8 mouse cellular contexts compared by ENCODE assay signal in genomic region chr4:57166922-57167870, GRCm38 (mm10). TPM values are rescaled to one million over a fixed set of nuclear protein-coding genes. Genes with fewer than 3 reads are reported as not detected.
A peak's percentile ranks its signal among the peaks of the same experiment; 100 is the strongest.
DNase-seq lines count a peak whose midpoint lies in the region; ATAC-seq and TF ChIP-seq lines count a peak whose summit lies in the region.

No protein-coding gene starts in this region.

- no peaks in the 10 kb centered on the region for H3K27me3 ChIP-seq in CH12.LX (replicated peaks)
- no peaks in the 10 kb centered on the region for H3K27me3 ChIP-seq in embryonic facial prominence, embryonic 14.5 days (replicated peaks; ENCODE audit: control insufficient read depth, insufficient read depth, low read length)
- H3K27me3 ChIP-seq in lung, embryonic 15.5 days: no peaks in the 10 kb centered on the region

- dilution Hi-C loops in CH12.LX (cut with MboI; ENCODE audit: extremely low pct_ligation_motif_present, extremely low pct_unique_long_range_greater_than_20kb, low sequenced_read_pairs): no loop called here

- peak overlapping the region; percentile 47; the same call in 1 of the 2 replicates for H3K4me2 ChIP-seq in CH12.LX (ENCODE audit: insufficient read depth, low read depth, poor library complexity, severe bottlenecking)
- no peak overlapping the region for H3K4me2 ChIP-seq in embryonic facial prominence, embryonic 14.5 days (ENCODE audit: low read depth, low read length)
- no peak overlapping the region for H3K4me2 ChIP-seq in lung, embryonic 15.5 days

- H3K9me3 ChIP-seq in CH12.LX (replicated peaks; ENCODE audit: low read length): no peaks in the 10 kb centered on the region
- H3K9me3 ChIP-seq in embryonic facial prominence, embryonic 14.5 days (ENCODE audit: control insufficient read depth, low read length): no peaks in the 10 kb centered on the region
- no peaks in the 10 kb centered on the region for H3K9me3 ChIP-seq in lung, embryonic 15.5 days

- intact Hi-C loops in heart, postnatal 14 days (cut with DNase I): no loop called here
- intact Hi-C loops in left cerebral cortex, postnatal 36 days (cut with DNase I): no loop called here

- no peak overlapping the region for H3K4me3 ChIP-seq in CH12.LX (replicated peaks in 1 of 3; ENCODE audit: low read depth in 2 of 3, low read length in 2 of 3, poor library complexity in 1 of 3)
- H3K4me3 ChIP-seq in embryonic facial prominence, embryonic 14.5 days (ENCODE audit: low read depth, low read length): no peak overlapping the region
- H3K4me3 ChIP-seq in lung, embryonic 15.5 days: no peak overlapping the region

- H3K36me3 ChIP-seq in CH12.LX (replicated peaks in 1 of 2; ENCODE audit: control insufficient read depth in 1 of 2, insufficient read depth in 1 of 2, low read length in 1 of 2): no peaks in the 10 kb centered on the region
- H3K36me3 ChIP-seq in embryonic facial prominence, embryonic 14.5 days (ENCODE audit: control insufficient read depth, insufficient read depth, low read length): no peaks in the 10 kb centered on the region
- no peaks in the 10 kb centered on the region for H3K36me3 ChIP-seq in lung, embryonic 15.5 days

- 46% methylated on average over 12 of the region's 12 CpGs for WGBS in embryonic facial prominence, embryonic 14.5 days
- WGBS in lung, embryonic 15.5 days: 43% methylated on average over 12 of the region's 12 CpGs

- DNase-seq in cerebellum, adult 8-10 months: peak; percentile 26
- no peak for DNase-seq in cerebellum, adult 11 months
- peak; percentile 63 for DNase-seq in CH12.LX (ENCODE audit: extremely low read depth)
- DNase-seq in embryonic facial prominence, embryonic 14.5 days (ENCODE audit: low spot score): peak; percentile 73
- no peak for DNase-seq in heart, postnatal 14 days
- no peak for DNase-seq in gastrocnemius, adult 8-10 months (ENCODE audit: low spot score in 2 of 2)
- no peak for DNase-seq in left cerebral cortex, postnatal 36 days (ENCODE audit: low spot score in 2 of 2)

- H3K9ac ChIP-seq in CH12.LX (ENCODE audit: insufficient read depth, low read depth): no peak overlapping the region
- no peak overlapping the region for H3K9ac ChIP-seq in embryonic facial prominence, embryonic 14.5 days (ENCODE audit: low read depth, low read length)
- no peak overlapping the region for H3K9ac ChIP-seq in lung, embryonic 15.5 days

- H3K79me2 ChIP-seq in CH12.LX (replicated peaks; ENCODE audit: control insufficient read depth, extremely low read depth, insufficient read depth, poor library complexity, severe bottlenecking): no peaks in the 10 kb centered on the region

- peak overlapping the region; percentile 79 for H3K27ac ChIP-seq in CH12.LX (ENCODE audit: insufficient read depth, low read depth)
- no peak overlapping the region for H3K27ac ChIP-seq in embryonic facial prominence, embryonic 14.5 days (replicated peaks; ENCODE audit: low read depth, low read length)
- peak overlapping the region; percentile 86 for H3K27ac ChIP-seq in lung, embryonic 15.5 days

- in situ Hi-C loops in CH12.LX (cut with MboI; ENCODE audit: low pct_ligation_motif_present, low pct_unique_long_range_greater_than_20kb, low sequenced_read_pairs): loop anchor here (10.0 kb wide), 1 partner anchor 102 kb away; no protein-coding TSS in a partner anchor

- peaks cover 22 to 39% of the 10 kb centered on the region in 2 experiments for H3K4me1 ChIP-seq in CH12.LX (ENCODE audit: control insufficient read depth in 1 of 2, insufficient read depth in 2 of 2)
- H3K4me1 ChIP-seq in embryonic facial prominence, embryonic 14.5 days (ENCODE audit: control insufficient read depth, insufficient read depth, low read length): 0 out of 2 replicates have a peak, but pooled peaks cover 3% of the 10 kb centered on the region
- H3K4me1 ChIP-seq in lung, embryonic 15.5 days: peaks cover 22% of the 10 kb centered on the region; the same call in 1 of the 2 replicates

- no peak for TF ChIP-seq POLR2A in CH12.LX (IDR thresholded peaks at IDR 0.05; ENCODE audit: low read depth, low read length)

- TF ChIP-seq CTCF in CH12.LX (conservative IDR thresholded peaks at IDR 0.05 in 1 of 2, IDR thresholded peaks at IDR 0.05 in 1 of 2; ENCODE audit: low read depth in 2 of 2, low read length in 2 of 2): peak; percentile 60 to 79

- peak; percentile 51 for TF ChIP-seq RAD21 in CH12.LX (IDR thresholded peaks at IDR 0.05; ENCODE audit: low read depth, low read length)

- peak; percentile 44; the same call in 1 of the 2 replicates for TF ChIP-seq EP300 in CH12.LX (IDR thresholded peaks at IDR 0.05; ENCODE audit: low read length)

- no peak for ATAC-seq in embryonic facial prominence, embryonic 14.5 days (ENCODE audit: low read depth)
- ATAC-seq in lung, embryonic 15.5 days (ENCODE audit: borderline replicate concordance, extremely low read depth, low FRiP score, low TSS enrichment): peak; percentile 70

TF ChIP-seq in CH12.LX, 34 proteins besides CTCF, POLR2A, EP300 and RAD21:
- TF ChIP-seq MEF2A (IDR thresholded peaks at IDR 0.05; ENCODE audit: borderline replicate concordance, low read depth, low read length) (peak; percentile 24; the same call in 1 of the 2 replicates), IRF4 (IDR thresholded peaks at IDR 0.05; ENCODE audit: low read depth, low read length) (peak; percentile 87), GABPA (IDR thresholded peaks at IDR 0.05; ENCODE audit: insufficient replicate concordance, low read depth, low read length) (no peak), CHD1 (IDR thresholded peaks at IDR 0.05; ENCODE audit: low read depth, low read length) (no peak), ZKSCAN1 (IDR thresholded peaks at IDR 0.05; ENCODE audit: borderline replicate concordance, low read depth, low read length) (no peak), JUN (IDR thresholded peaks at IDR 0.05; ENCODE audit: insufficient read depth, low read depth, low read length) (no peak; the same call in 1 of the 2 replicates), NELFE (IDR thresholded peaks at IDR 0.05; ENCODE audit: low read depth, low read length) (no peak), SMC3 (IDR thresholded peaks at IDR 0.05; ENCODE audit: low read depth, low read length) (peak; percentile 63), RCOR1 (conservative IDR thresholded peaks at IDR 0.05; ENCODE audit: low read depth, low read length) (0 out of 2 replicates have a peak, but pooled peaks have one; percentile 37), ELF1 (IDR thresholded peaks at IDR 0.05; ENCODE audit: low read depth, low read length) (no peak), SIN3A (IDR thresholded peaks at IDR 0.05; ENCODE audit: low read length) (0 out of 2 replicates have a peak, but pooled peaks have one; percentile 21), NRF1 (IDR thresholded peaks at IDR 0.05; ENCODE audit: low read depth, low read length) (no peak), MAX (IDR thresholded peaks at IDR 0.05; ENCODE audit: low read length) (0 out of 2 replicates have a peak, but pooled peaks have one; percentile 10), ZNF384 (IDR thresholded peaks at IDR 0.05; ENCODE audit: low read depth, low read length) (peak; percentile 86), TCF12 (IDR thresholded peaks at IDR 0.05; ENCODE audit: low read depth, low read length) (peak; percentile 37; the same call in 1 of the 2 replicates), MAFK (IDR thresholded peaks at IDR 0.05; ENCODE audit: insufficient replicate concordance, low read length) (no peak), USF2 (conservative IDR thresholded peaks at IDR 0.05; ENCODE audit: low read depth, low read length) (no peak), BHLHE40 (IDR thresholded peaks at IDR 0.05; ENCODE audit: low read depth, low read length) (peak; percentile 62), CHD2 (IDR thresholded peaks at IDR 0.05; ENCODE audit: low read length) (no peak), ETS1 (conservative IDR thresholded peaks at IDR 0.05; ENCODE audit: low read depth, low read length) (no peak; the same call in 1 of the 2 replicates), E2F4 (IDR thresholded peaks at IDR 0.05; ENCODE audit: insufficient replicate concordance, low read depth, low read length) (no peak), KAT2A (IDR thresholded peaks at IDR 0.05; ENCODE audit: insufficient replicate concordance, low read length) (no peak), USF1 (IDR thresholded peaks at IDR 0.05; ENCODE audit: low read depth, low read length) (no peak), ZC3H11A (IDR thresholded peaks at IDR 0.05; ENCODE audit: low read depth, low read length) (no peak), MXI1 (IDR thresholded peaks at IDR 0.05; ENCODE audit: low read depth, low read length) (peak; percentile 12; the same call in 1 of the 2 replicates), POLR2AphosphoS2 (IDR thresholded peaks at IDR 0.05; ENCODE audit: low read depth, low read length) (no peak)

RNA-seq across cellular contexts. Expression of gene Epb41l4b, which starts 24.0 kb away (rescaled TPM):
- total RNA-seq in CH12.LX (2012; rRNA removed) (2.1 and 4.9 TPM in 2 replicates), CH12.LX (2014; rRNA removed) (0.93 and 1.1 TPM in 2 replicates)
- 1.1 and 2.0 TPM in 2 replicates for polyA plus RNA-seq in CH12.LX (2012; ENCODE audit: insufficient read length, low read depth)
- polyA plus RNA-seq in embryonic facial prominence, embryonic 14.5 days (2014; fragmentation: Nextera tagmentation; extraction: Ambion mirVana): 4.8 and 5.2 TPM in 2 replicates
- 1.1 and 1.4 TPM in 2 replicates for polyA plus RNA-seq in lung, embryonic 15.5 days (2015; fragmentation: Nextera tagmentation; extraction: Ambion mirVana)
- 1 to 10 TPM; 4.3 to 4.9 TPM for total RNA-seq in heart, postnatal 14 days (2021)
- total RNA-seq in gastrocnemius, adult 8-10 months (2022): 1 to 10 TPM; 3.6 to 7.4 (median 5.8) TPM
- 10 to 100 TPM; 33.0 to 38.8 TPM for total RNA-seq in left cerebral cortex, postnatal 36 days (2021)

Comparison
In these comparisons a context has a peak if more than half of its experiments do, and no peak if none do; other contexts are left out.
1. DNase-seq: peak in cerebellum, adult 8-10 months (single experiment), CH12.LX (single experiment) and embryonic facial prominence, embryonic 14.5 days (single experiment); none in cerebellum, adult 11 months (single experiment), heart, postnatal 14 days (0 of 2), gastrocnemius, adult 8-10 months (0 of 2) and left cerebral cortex, postnatal 36 days (0 of 2).
2. RNA of gene Epb41l4b, which starts 24.0 kb away (total RNA-seq): 33.0 to 38.8 TPM in left cerebral cortex, postnatal 36 days; 3.6 to 7.4 TPM in gastrocnemius, adult 8-10 months, 0.93 to 4.9 TPM in CH12.LX and 4.3 to 4.9 TPM in heart, postnatal 14 days; every median in the first group is over 4 times any median in the second.